Mouse (Mus musculus) CH12.LX (cell line): ENCODE measurements around the gene Rgmb. TPM values are rescaled to one million over a fixed set of nuclear protein-coding genes. Genes with fewer than 3 reads are reported as not detected.

Experiments used
- DNase-seq: peaks from one replicate; pipeline ENCODE4 v3.0.0-alpha.2; 2013; ENCODE audit errors: extremely low read depth
- H3K27ac ChIP-seq: 2 replicates; pipeline ENCODE4 v1.5.1; 2012; ENCODE audit warnings: low read depth, mild to moderate bottlenecking, control low read depth, moderate library complexity; ENCODE audit not compliant: insufficient read depth
- H3K27me3 ChIP-seq: replicated peaks from 2 replicates; pipeline ENCODE3; 2012; ENCODE audit warnings: inconsistent platforms
- H3K36me3 ChIP-seq, 2 experiments: replicated peaks in 1 of 2; 2 replicates each; pipeline versions ENCODE3 to v1.6.1; 2012; ENCODE audit warnings: inconsistent platforms in 1 of 2, low read length in 1 of 2, mild to moderate bottlenecking in 1 of 2, mixed read lengths in 1 of 2, moderate library complexity in 1 of 2; ENCODE audit not compliant: control insufficient read depth in 1 of 2, insufficient read depth in 1 of 2
- H3K4me1 ChIP-seq, 2 experiments: 2 replicates each; pipeline ENCODE4 v1.6.1; 2012; ENCODE audit warnings: inconsistent platforms in 1 of 2, moderate library complexity in 1 of 2; ENCODE audit not compliant: insufficient read depth in 2 of 2, control insufficient read depth in 1 of 2
- H3K4me2 ChIP-seq: 2 replicates; pipeline ENCODE4 v1.6.1; 2012; ENCODE audit warnings: low read depth, mild to moderate bottlenecking, control low read depth; ENCODE audit not compliant: poor library complexity, insufficient read depth, severe bottlenecking
- H3K4me3 ChIP-seq, 3 experiments: fragments of 150-350 bp in 1 of 3; sonication (generic) in 1 of 3; replicated peaks in 1 of 3; 2 replicates each; pipeline versions ENCODE3 to v1.5.1; 2011 to 2012; ENCODE audit warnings: low read depth in 2 of 3, low read length in 2 of 3, mild to moderate bottlenecking in 2 of 3, moderate library complexity in 2 of 3, control low read depth in 1 of 3, improper control_type of control experiment in 1 of 3, inconsistent platforms in 1 of 3, mixed read lengths in 1 of 3; ENCODE audit not compliant: poor library complexity in 1 of 3
- H3K79me2 ChIP-seq: replicated peaks from 2 replicates; pipeline ENCODE4 v1.6.1; 2012; ENCODE audit warnings: mild to moderate bottlenecking, moderate library complexity; ENCODE audit not compliant: control insufficient read depth, poor library complexity, insufficient read depth, severe bottlenecking; ENCODE audit errors: extremely low read depth
- H3K9ac ChIP-seq: 2 replicates; pipeline ENCODE4 v1.6.1; 2012; ENCODE audit warnings: low read depth, mild to moderate bottlenecking, control low read depth, moderate library complexity; ENCODE audit not compliant: insufficient read depth
- H3K9me3 ChIP-seq: replicated peaks from 2 replicates; pipeline ENCODE3; 2012; ENCODE audit warnings: low read length, inconsistent platforms, mixed read lengths
- CHD1 ChIP-seq: IDR thresholded peaks from 2 replicates; pipeline ENCODE4 v1.6.1; 2012; ENCODE audit warnings: low read depth, low read length, improper control_type of control experiment, inconsistent platforms
- CTCF ChIP-seq, 2 experiments: IDR thresholded peaks in 1 of 2; conservative IDR thresholded peaks in 1 of 2; 2 replicates each; pipeline ENCODE4 v1.5.1; 2011 to 2012; ENCODE audit warnings: low read depth in 2 of 2, low read length in 2 of 2, improper control_type of control experiment in 1 of 2, inconsistent platforms in 1 of 2, mild to moderate bottlenecking in 1 of 2, moderate library complexity in 1 of 2
- EP300 ChIP-seq: IDR thresholded peaks from 2 replicates; pipeline ENCODE4 v1.6.1; 2011; ENCODE audit warnings: low read length, improper control_type of control experiment
- ETS1 ChIP-seq: conservative IDR thresholded peaks from 2 replicates; pipeline ENCODE4 v1.6.1; 2012; ENCODE audit warnings: low read depth, mild to moderate bottlenecking, inconsistent platforms, low read length, improper control_type of control experiment, moderate library complexity
- GABPA ChIP-seq: IDR thresholded peaks from 2 replicates; pipeline ENCODE4 v1.6.1; 2012; ENCODE audit warnings: low read depth, low read length, improper control_type of control experiment, inconsistent platforms; ENCODE audit not compliant: insufficient replicate concordance
- IRF4 ChIP-seq: IDR thresholded peaks from 2 replicates; pipeline ENCODE4 v1.6.1; 2014; ENCODE audit warnings: low read depth, mild to moderate bottlenecking, inconsistent platforms, low read length, improper control_type of control experiment
- JUND ChIP-seq: conservative IDR thresholded peaks from 2 replicates; pipeline ENCODE4 v1.6.1; 2011; ENCODE audit warnings: low read depth, low read length, improper control_type of control experiment
- MAFK ChIP-seq: IDR thresholded peaks from 2 replicates; pipeline ENCODE4 v1.6.1; 2011; ENCODE audit warnings: low read length, improper control_type of control experiment; ENCODE audit not compliant: insufficient replicate concordance
- MAX ChIP-seq: IDR thresholded peaks from 2 replicates; pipeline ENCODE4 v1.6.1; 2011; ENCODE audit warnings: low read length, improper control_type of control experiment
- MEF2A ChIP-seq: IDR thresholded peaks from 2 replicates; pipeline ENCODE4 v1.6.1; 2014; ENCODE audit warnings: low read depth, mild to moderate bottlenecking, inconsistent platforms, low read length, improper control_type of control experiment, borderline replicate concordance
- MYC ChIP-seq: IDR thresholded peaks from 2 replicates; pipeline ENCODE4 v1.6.1; 2011; ENCODE audit warnings: low read depth, mild to moderate bottlenecking, improper control_type of control experiment, low read length
- NELFE ChIP-seq: IDR thresholded peaks from 2 replicates; pipeline ENCODE4 v1.6.1; 2011; ENCODE audit warnings: low read depth, low read length, improper control_type of control experiment
- RAD21 ChIP-seq: IDR thresholded peaks from 2 replicates; pipeline ENCODE4 v1.6.1; 2011; ENCODE audit warnings: low read depth, mild to moderate bottlenecking, low read length, improper control_type of control experiment, moderate library complexity
- RCOR1 ChIP-seq: conservative IDR thresholded peaks from 2 replicates; pipeline ENCODE4 v1.6.1; 2012; ENCODE audit warnings: low read depth, mild to moderate bottlenecking, inconsistent platforms, low read length, improper control_type of control experiment
- SMC3 ChIP-seq: IDR thresholded peaks from 2 replicates; pipeline ENCODE4 v1.6.1; 2011; ENCODE audit warnings: low read depth, low read length, improper control_type of control experiment
- TBP ChIP-seq: conservative IDR thresholded peaks from 2 replicates; pipeline ENCODE4 v1.6.1; 2011; ENCODE audit warnings: low read depth, low read length, improper control_type of control experiment
- ZC3H11A ChIP-seq: IDR thresholded peaks from 2 replicates; pipeline ENCODE4 v1.6.1; 2012; ENCODE audit warnings: low read depth, mild to moderate bottlenecking, inconsistent platforms, low read length, improper control_type of control experiment
- ZMIZ1 ChIP-seq: IDR thresholded peaks from 2 replicates; pipeline ENCODE4 v1.6.1; 2012; ENCODE audit warnings: low read depth, mild to moderate bottlenecking, inconsistent platforms, low read length, improper control_type of control experiment
- ZNF384 ChIP-seq: IDR thresholded peaks from 2 replicates; pipeline ENCODE4 v1.6.1; 2012; ENCODE audit warnings: low read depth, low read length, improper control_type of control experiment, inconsistent platforms
- dilution Hi-C: fragments of 300-500 bp; cut with MboI; formaldehyde crosslinking; loops from 2 replicates; pipeline ENCODE4 v1.14.3; 2020; ENCODE audit warnings: low sequenced_read_pairs; ENCODE audit not compliant: extremely low pct_unique_long_range_greater_than_20kb, extremely low pct_ligation_motif_present
- in situ Hi-C: fragments of 300-500 bp; cut with MboI; formaldehyde crosslinking; loops from 3 replicates; pipeline ENCODE4 v1.14.3; 2019; ENCODE audit warnings: low sequenced_read_pairs, low pct_ligation_motif_present, low pct_unique_long_range_greater_than_20kb, mixed read lengths
- polyA plus RNA-seq: library from polyadenylated mRNA; unstranded; fragments of >175 nt; gene quantifications from 2 replicates; pipeline ENCODE4 v1.2.1, GENCODE M21; 2012; ENCODE audit warnings: low read depth; ENCODE audit not compliant: insufficient read length
- total RNA-seq, 2 experiments: library from RNA; depleted of rRNA; stranded (reverse); fragments of 300-350 nt in 1 of 2; fragments of >200 nt in 1 of 2; gene quantifications; 2 replicates each; pipeline ENCODE4 v1.2.3; 2012 to 2014

The Rgmb gene
- total and polyA plus RNA-seq, 3 experiments = 2.3 to 2.6 (median 2.3) TPM

DNA sequence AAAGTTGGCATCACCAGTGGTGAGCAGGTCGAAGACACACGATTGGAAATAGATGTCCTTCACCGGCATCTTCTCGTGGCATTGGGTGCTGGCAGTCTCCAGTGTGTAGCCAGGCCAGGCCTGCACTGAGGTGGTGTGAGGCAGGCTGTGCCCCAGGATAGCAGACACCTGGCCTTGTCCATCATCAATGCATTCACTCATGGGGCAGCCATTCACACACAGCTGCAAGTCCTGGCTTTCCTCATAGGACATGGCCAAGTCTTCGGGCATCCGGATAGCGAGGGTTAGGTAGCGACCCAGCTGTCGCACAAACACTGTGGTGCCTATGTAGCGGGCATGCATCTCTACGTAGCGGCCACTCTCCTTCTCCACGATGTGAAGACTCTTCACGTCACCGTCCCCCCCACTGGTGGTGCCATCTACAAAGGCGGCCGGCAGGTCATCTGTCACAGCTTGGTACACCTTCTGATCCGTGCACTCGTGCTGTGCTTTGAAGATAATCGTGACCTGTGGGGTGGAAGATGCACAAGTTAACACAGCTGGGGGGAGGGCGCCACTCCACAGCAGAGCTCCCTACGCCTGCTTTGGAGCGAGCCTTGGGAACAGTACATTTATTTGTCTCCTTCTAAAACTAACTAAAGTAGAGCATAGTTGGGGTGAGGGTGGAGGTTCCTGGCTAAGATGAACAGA is 23.4 kb downstream of the Rgmb start:
- no peak for TF ChIP-seq RAD21
- Histone ChIP-seq H3K4me3 (no peak overlapping the region), H3K9me3 (no peaks in the 10 kb centered on the region), H3K9ac (no peak overlapping the region), H3K4me2 (no peak overlapping the region), H3K4me1 (peaks cover 0 to 32% of the 10 kb centered on the region in 2 experiments; a peak in 2 of 4 replicates), H3K27ac (no peak overlapping the region), H3K27me3 (no peaks in the 10 kb centered on the region), H3K79me2 (peaks cover 4% of the 10 kb centered on the region; the same call in 1 of the 2 replicates), H3K36me3 (peaks cover 11 to 28% of the 10 kb centered on the region in 2 experiments)
- dilution Hi-C loops = no loop called here
- DNase-seq = no peak
- in situ Hi-C loops = loop anchor here (25.0 kb wide), 1 partner anchor 1105 kb away; no protein-coding TSS in a partner anchor

- Histone ChIP-seq H3K4me3 (peak overlapping the region in 1 of 3 experiments; percentile 35), H3K27ac (no peak overlapping the region), H3K27me3 (no peaks in the 10 kb centered on the region), H3K4me1 (peaks cover 0 to 31% of the 10 kb centered on the region in 2 experiments; a peak in 2 of 4 replicates), H3K9me3 (no peaks in the 10 kb centered on the region), H3K79me2 (no peaks in the 10 kb centered on the region), H3K36me3 (peaks cover 11 to 21% of the 10 kb centered on the region in 2 experiments), H3K4me2 (peak overlapping the region; percentile 83), H3K9ac (0 out of 2 replicates have a peak overlapping the region, but pooled peaks have one; percentile 27)
- peak; percentile 45 for DNase-seq
- dilution Hi-C loops (no loop called here), in situ Hi-C loops (loop anchor here (25.0 kb wide), 1 partner anchor 1108 kb away; no protein-coding TSS in a partner anchor)
- TF ChIP-seq CHD1 = no peak
- peak; percentile 86 for TF ChIP-seq MYC
- TF ChIP-seq MEF2A = no peak
- no peak for TF ChIP-seq JUND
- TF ChIP-seq ZC3H11A = no peak
- no peak for TF ChIP-seq MAFK
- peak; percentile 67 for TF ChIP-seq ZNF384
- 0 out of 2 replicates have a peak, but pooled peaks have one; percentile 21 for TF ChIP-seq NELFE
- TF ChIP-seq RCOR1 = no peak
- TF ChIP-seq ETS1 = no peak
- peak; percentile 81 for TF ChIP-seq RAD21
- TF ChIP-seq EP300 = no peak
- no peak for TF ChIP-seq TBP
- no peak for TF ChIP-seq GABPA
- TF ChIP-seq SMC3 = peak; percentile 67
- no peak for TF ChIP-seq ZMIZ1
- TF ChIP-seq MAX = peak; percentile 63; the same call in 1 of the 2 replicates
- peak; percentile 65 to 75 for TF ChIP-seq CTCF (conservative IDR thresholded peaks at IDR 0.05 in 1 of 2, IDR thresholded peaks at IDR 0.05 in 1 of 2; ENCODE audit: low read depth in 2 of 2, low read length in 2 of 2)
- no peak for TF ChIP-seq IRF4
These were observed 26.6 kb downstream of the Rgmb start for GRCm38 (mm10) chr17:15804008-15804812.
